Mouse (Mus musculus) heart, postnatal 0 days (tissue): Measurements from ENCODE around the gene Rflna. TPM values are rescaled to one million over a fixed set of nuclear protein-coding genes. Genes with fewer than 3 reads are reported as not detected.

Experiments used
- ATAC-seq: fragments of 200-750 bp; cut with Nextera tagmentation; 2 replicates; pipeline ENCODE4 v1.8.0; 2017; ENCODE audit warnings: low read depth, moderate number of reproducible peaks, moderate library complexity; ENCODE audit not compliant: insufficient read depth
- DNase-seq: peaks from one replicate; pipeline ENCODE4 v3.0.0-alpha.2; 2016; ENCODE audit warnings: low spot score
- H3K27ac ChIP-seq: fragments of 300-500 bp; sonication (generic); 2 replicates; pipeline ENCODE4 v1.5.1; 2014; ENCODE audit warnings: low read depth, mild to moderate bottlenecking
- H3K27me3 ChIP-seq: fragments of 300-500 bp; sonication (generic); 2 replicates; pipeline ENCODE4 v1.6.1; 2014; ENCODE audit warnings: low read length, mixed read lengths; ENCODE audit not compliant: control insufficient read depth, insufficient read depth
- H3K36me3 ChIP-seq: fragments of 300-500 bp; sonication (generic); replicated peaks from 2 replicates; pipeline ENCODE4 v1.6.1; 2014; ENCODE audit warnings: low read length, mixed read lengths; ENCODE audit not compliant: control insufficient read depth, insufficient read depth
- H3K4me1 ChIP-seq: fragments of 300-500 bp; sonication (generic); 2 replicates; pipeline ENCODE4 v1.6.1; 2014; ENCODE audit warnings: antibody characterized with exemption; ENCODE audit not compliant: control insufficient read depth, insufficient read depth
- H3K4me2 ChIP-seq: fragments of 300-500 bp; sonication (generic); 2 replicates; pipeline ENCODE4 v1.6.1; 2014; ENCODE audit warnings: low read depth, mild to moderate bottlenecking, low read length, moderate library complexity
- H3K4me3 ChIP-seq: fragments of 300-500 bp; sonication (generic); 2 replicates; pipeline ENCODE4 v1.5.1; 2014; ENCODE audit warnings: low read depth, low read length
- H3K9ac ChIP-seq: fragments of 300-500 bp; sonication (generic); replicated peaks from 2 replicates; pipeline ENCODE4 v1.6.1; 2014; ENCODE audit warnings: low read depth, low read length, mixed read lengths
- H3K9me3 ChIP-seq: fragments of 300-500 bp; sonication (generic); replicated peaks from 2 replicates; pipeline ENCODE4 v1.6.1; 2016; ENCODE audit warnings: low read length; ENCODE audit not compliant: control insufficient read depth
- CTCF ChIP-seq: IDR thresholded peaks from 2 replicates; pipeline ENCODE4 v1.5.1; 2016; ENCODE audit warnings: antibody characterized with exemption, control low read depth, low read depth
- EP300 ChIP-seq: IDR thresholded peaks from 2 replicates; pipeline ENCODE4 v1.6.1; 2016; ENCODE audit warnings: antibody characterized with exemption, low read depth
- WGBS: fragments of 180-500 bp; shearing (Covaris S2); extraction: QIAGEN DNeasy Blood & Tissue Kit; methylation state at CpG from one replicate; pipeline ENCODE4 v1.1.7; 2014; 5-methylcytosine and 5-hydroxymethylcytosine counted together
- polyA plus RNA-seq: library from polyadenylated mRNA; unstranded; fragments of >200 nt; fragmentation: Nextera tagmentation; extraction: Ambion mirVana; gene quantifications from 2 replicates; pipeline ENCODE4 v1.2.1, GENCODE M21; 2015
- total RNA-seq: library from RNA; depleted of rRNA; stranded (reverse); fragments of >200 nt; gene quantifications from 2 replicates; pipeline ENCODE4 v1.2.3, GENCODE M21; 2014; ENCODE audit warnings: low replicate concordance

Rflna gene
- total and polyA plus RNA-seq, 2 experiments from 2014 or later = 0.85 TPM; not detected in 1

DNA sequence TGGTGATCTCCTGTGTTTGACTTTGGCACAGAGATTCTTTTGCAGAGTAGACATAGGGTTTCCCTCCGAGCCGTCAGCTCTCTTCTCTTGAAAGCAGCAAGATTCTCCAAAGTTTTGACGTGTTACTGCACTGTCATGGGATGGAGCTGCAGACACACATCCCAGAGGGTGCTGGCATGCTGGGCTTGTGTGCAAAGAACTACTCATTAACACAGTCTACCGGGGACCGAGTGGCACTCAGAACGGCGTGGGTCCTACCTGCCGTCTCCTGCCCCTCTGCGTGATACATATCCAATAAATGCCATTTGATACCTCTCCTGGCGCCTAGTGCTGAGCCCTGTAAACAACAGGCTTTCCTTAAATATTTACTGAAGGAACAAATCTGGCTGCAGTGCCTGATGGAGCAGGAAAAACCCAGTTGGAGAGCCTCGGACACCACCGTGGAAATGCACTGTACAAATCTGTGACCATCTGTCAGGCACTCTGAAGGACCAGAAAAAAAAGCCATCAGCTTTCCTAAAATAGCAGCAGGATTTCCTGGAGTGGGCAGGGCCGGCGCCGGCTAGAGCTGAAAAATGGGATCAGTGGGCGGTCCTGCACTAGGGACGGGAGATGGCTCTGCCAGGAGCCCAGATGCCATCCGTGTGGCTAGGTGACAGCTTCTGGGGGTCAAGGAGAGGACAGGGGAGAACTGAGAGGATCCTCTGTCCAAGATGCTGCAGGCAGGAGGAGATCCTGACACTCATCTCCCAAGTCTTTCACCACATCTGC is 42.7 kb upstream of the Rflna start:
- H3K4me2 ChIP-seq = peak overlapping the region; percentile 38
- peaks cover 14% of the 10 kb centered on the region for H3K4me1 ChIP-seq
- DNase-seq (peak; percentile 75), ATAC-seq (peak; percentile 81)
- no peaks in the 10 kb centered on the region for H3K27me3 ChIP-seq
- peak overlapping the region; percentile 70 for H3K27ac ChIP-seq
- TF ChIP-seq CTCF (0 out of 2 replicates have a peak, but pooled peaks have one; percentile 1), EP300 (peak; percentile 75)
- no peaks in the 10 kb centered on the region for H3K36me3 ChIP-seq
- no peak overlapping the region for H3K4me3 ChIP-seq
- 13% methylated on average over 18 of the region's 18 CpGs for WGBS
- no peak overlapping the region for H3K9ac ChIP-seq
- H3K9me3 ChIP-seq = peaks cover 7% of the 10 kb centered on the region; the same call in 1 of the 2 replicates

DNA sequence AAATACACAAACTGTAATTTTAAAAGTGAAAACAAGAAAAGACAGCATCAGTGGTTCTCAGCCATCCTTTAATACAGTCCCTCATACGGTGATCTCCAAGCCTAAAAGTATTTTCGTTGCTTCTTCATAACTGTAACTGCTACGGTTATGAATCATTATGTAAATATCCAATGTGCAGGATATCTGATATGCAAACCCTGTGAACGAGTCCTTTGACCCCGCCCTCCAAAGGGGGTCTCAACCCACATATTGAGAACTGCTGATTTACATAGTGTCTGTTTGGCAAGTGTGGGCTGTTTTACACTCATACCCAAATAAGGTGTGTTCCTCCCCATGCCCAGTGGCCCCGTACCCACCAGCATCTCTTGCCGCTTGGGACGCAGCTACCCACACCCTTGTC is 41.6 kb upstream of the Rflna start:
- no peaks in the 10 kb centered on the region for H3K27me3 ChIP-seq
- no peak overlapping the region for H3K4me2 ChIP-seq
- TF ChIP-seq EP300 = no peak
- no peak for TF ChIP-seq CTCF
- peaks cover 7% of the 10 kb centered on the region; the same call in 1 of the 2 replicates for H3K9me3 ChIP-seq
- 81% methylated on average over 8 of the region's 8 CpGs for WGBS
- no peak overlapping the region for H3K27ac ChIP-seq
- no peaks in the 10 kb centered on the region for H3K36me3 ChIP-seq
- no peak overlapping the region for H3K4me3 ChIP-seq
- peaks cover 14% of the 10 kb centered on the region for H3K4me1 ChIP-seq
- ATAC-seq (no peak), DNase-seq (no peak)
- H3K9ac ChIP-seq = no peak overlapping the region

DNA sequence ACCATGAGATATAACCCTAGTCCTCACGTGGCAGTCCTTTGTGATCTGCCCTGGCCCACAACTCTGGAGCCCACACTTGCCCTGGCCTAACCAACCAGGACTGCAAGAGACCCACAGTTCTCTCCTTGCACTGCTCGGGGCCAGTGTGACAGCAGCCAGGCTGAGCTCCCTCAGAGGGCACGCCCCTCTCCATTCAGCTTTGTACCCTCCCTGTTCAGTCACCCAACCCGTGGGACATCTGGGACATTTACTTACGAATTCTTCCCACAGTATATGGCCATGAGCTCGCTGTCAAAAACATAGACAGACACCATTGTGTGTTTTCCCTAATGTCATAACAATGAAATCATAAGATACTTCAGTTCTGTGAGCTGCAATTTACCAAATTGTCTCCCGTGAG is 40.3 kb upstream of the Rflna start:
- no peak overlapping the region for H3K4me2 ChIP-seq
- 67% methylated on average over 7 of the region's 7 CpGs for WGBS
- no peak for DNase-seq
- H3K27ac ChIP-seq = no peak overlapping the region
- no peaks in the 10 kb centered on the region for H3K27me3 ChIP-seq
- H3K36me3 ChIP-seq = no peaks in the 10 kb centered on the region
- TF ChIP-seq CTCF (no peak), EP300 (no peak)
- no peak overlapping the region for H3K9ac ChIP-seq
- no peak for ATAC-seq
- no peak overlapping the region for H3K4me3 ChIP-seq
- peaks cover 14% of the 10 kb centered on the region for H3K4me1 ChIP-seq
- peaks cover 7% of the 10 kb centered on the region; the same call in 1 of the 2 replicates for H3K9me3 ChIP-seq

DNA sequence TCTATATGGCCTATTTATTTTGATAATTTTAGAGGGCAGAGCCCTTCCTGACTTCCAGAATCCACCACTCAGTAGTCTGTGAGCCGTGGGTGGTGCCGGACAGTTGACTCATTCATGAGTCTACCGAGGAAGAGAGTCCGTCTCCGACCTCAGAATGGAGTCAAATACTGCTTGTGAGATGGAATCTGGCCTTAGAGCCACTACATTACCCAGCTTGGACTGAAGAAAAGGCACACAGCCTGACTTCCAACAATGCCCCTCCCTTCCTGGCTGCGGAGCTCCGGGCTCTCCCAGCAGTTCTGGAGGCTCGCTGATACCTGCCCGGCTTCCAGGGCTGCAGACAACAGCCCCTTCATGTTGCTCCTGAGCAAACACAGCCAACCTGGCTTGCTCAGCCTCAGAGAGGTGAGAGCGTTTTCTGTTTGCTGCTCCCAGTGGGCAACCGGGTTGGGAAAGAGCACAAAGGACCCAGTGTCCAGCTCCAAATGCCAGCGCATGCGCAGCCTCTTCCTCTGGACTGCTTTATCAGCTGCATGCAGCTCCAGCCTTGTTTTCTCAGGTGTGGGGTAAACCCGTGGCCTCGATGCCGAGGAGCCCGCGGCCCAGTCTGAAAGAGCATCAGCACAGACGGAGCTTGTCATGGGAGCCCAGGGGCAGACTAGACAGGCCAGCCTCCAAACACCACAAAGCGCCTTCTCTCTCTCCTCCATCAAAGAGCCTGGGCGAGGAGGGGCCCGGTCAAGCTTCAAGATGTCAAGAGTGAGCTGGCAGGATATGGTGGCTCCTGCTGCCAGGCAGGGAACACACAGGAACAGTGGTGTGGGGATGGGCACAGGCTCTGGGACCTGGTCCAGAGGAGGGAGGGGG is 39.0 kb upstream of the Rflna start:
- Histone ChIP-seq H3K9ac (peak overlapping the region; percentile 43), H3K4me3 (peak overlapping the region; percentile 28; the same call in 1 of the 2 replicates), H3K4me1 (peaks cover 14% of the 10 kb centered on the region), H3K9me3 (peaks cover 3% of the 10 kb centered on the region; the same call in 1 of the 2 replicates), H3K27ac (peak overlapping the region; percentile 30; the same call in 1 of the 2 replicates), H3K27me3 (no peaks in the 10 kb centered on the region), H3K4me2 (peak overlapping the region; percentile 51), H3K36me3 (no peaks in the 10 kb centered on the region)
- TF ChIP-seq CTCF = no peak
- TF ChIP-seq EP300 = no peak
- no peak for ATAC-seq
- peak; percentile 33 for DNase-seq
- WGBS = 47% methylated on average over 22 of the region's 22 CpGs

DNA sequence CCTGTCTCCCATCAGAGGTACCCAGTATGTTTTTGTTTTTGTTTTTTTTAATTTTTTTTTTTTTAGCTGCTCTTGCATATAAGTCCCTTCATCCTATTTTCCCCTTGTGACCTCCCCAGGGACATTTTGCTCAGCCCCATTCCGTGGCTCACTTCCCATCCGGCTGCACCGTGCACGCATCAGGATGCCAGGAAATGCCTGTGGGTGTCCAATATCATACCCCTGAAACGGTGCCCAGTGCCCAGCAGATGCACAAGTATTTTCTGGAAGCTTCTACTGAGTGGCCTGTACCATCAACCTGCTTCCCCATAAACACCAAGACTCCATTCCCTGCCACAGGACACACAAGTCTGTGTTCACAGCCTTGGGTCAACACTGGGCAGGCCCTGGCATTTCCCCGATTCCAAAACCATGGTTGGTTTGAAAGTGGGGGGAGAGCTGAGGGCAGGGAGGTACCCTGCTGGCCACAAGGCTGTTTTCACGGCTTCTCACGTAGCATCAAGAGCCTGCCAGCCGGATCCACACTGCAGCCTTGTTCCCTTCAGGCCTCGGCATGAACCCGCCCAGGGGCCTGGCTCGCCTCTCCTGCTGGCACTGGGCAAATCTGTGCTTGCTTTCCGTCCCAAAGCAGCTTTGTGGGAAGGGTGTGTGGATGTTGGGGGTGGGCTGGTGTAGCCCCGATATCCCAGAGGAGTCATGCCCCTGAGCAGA is 36.2 kb upstream of the Rflna start:
- ATAC-seq (no peak), DNase-seq (no peak)
- H3K4me2 ChIP-seq = no peak overlapping the region
- no peak overlapping the region for H3K4me3 ChIP-seq
- no peak for TF ChIP-seq EP300
- no peak for TF ChIP-seq CTCF
- no peaks in the 10 kb centered on the region; the same call in none of the 2 replicates for H3K4me1 ChIP-seq
- no peaks in the 10 kb centered on the region for H3K27me3 ChIP-seq
- H3K9ac ChIP-seq = no peak overlapping the region
- no peaks in the 10 kb centered on the region for H3K9me3 ChIP-seq
- no peak overlapping the region for H3K27ac ChIP-seq
- WGBS = 66% methylated on average over 14 of the region's 14 CpGs
- no peaks in the 10 kb centered on the region for H3K36me3 ChIP-seq
